Mouse (Mus musculus) stomach, postnatal 0 days (tissue): ENCODE measurements around the gene Tomt. TPM values are rescaled to one million over a fixed set of nuclear protein-coding genes. Genes with fewer than 3 reads are reported as not detected.
A peak's percentile ranks its signal among the peaks of the same experiment; 100 is the strongest.

Experiments used
- ATAC-seq: fragments of 200-750 bp; cut with Nextera tagmentation; 2 replicates; pipeline ENCODE4 v1.8.0; 2017; ENCODE audit not compliant: low FRiP score, low TSS enrichment
- DNase-seq: peaks from one replicate; pipeline ENCODE4 v3.0.0-alpha.2; 2016; ENCODE audit warnings: low spot score
- H3K27ac ChIP-seq: fragments of 300-500 bp; sonication (generic); replicated peaks from 2 replicates; pipeline ENCODE4 v1.5.1; 2014; ENCODE audit warnings: mild to moderate bottlenecking, control low read depth
- H3K27me3 ChIP-seq: fragments of 300-500 bp; sonication (generic); 2 replicates; pipeline ENCODE4 v1.6.1; 2014; ENCODE audit warnings: low read length; ENCODE audit not compliant: control insufficient read depth, insufficient read depth
- H3K36me3 ChIP-seq: fragments of 300-500 bp; sonication (generic); 2 replicates; pipeline ENCODE4 v1.6.1; 2014; ENCODE audit warnings: low read length, mixed read lengths; ENCODE audit not compliant: control insufficient read depth, insufficient read depth
- H3K4me1 ChIP-seq: fragments of 300-500 bp; sonication (generic); replicated peaks from 2 replicates; pipeline ENCODE4 v1.6.1; 2014; ENCODE audit warnings: antibody characterized with exemption; ENCODE audit not compliant: control insufficient read depth, insufficient read depth
- H3K4me2 ChIP-seq: fragments of 300-500 bp; sonication (generic); replicated peaks from 2 replicates; pipeline ENCODE4 v1.6.1; 2014; ENCODE audit warnings: low read depth, mild to moderate bottlenecking, control low read depth, moderate library complexity
- H3K4me3 ChIP-seq: fragments of 300-500 bp; sonication (generic); 2 replicates; pipeline ENCODE4 v1.5.1; 2014; ENCODE audit warnings: low read depth, low read length, control low read depth
- H3K9ac ChIP-seq: fragments of 300-500 bp; sonication (generic); 2 replicates; pipeline ENCODE4 v1.6.1; 2014; ENCODE audit warnings: mild to moderate bottlenecking, low read length, control low read depth, mixed read lengths
- H3K9me3 ChIP-seq: fragments of 300-500 bp; sonication (generic); 2 replicates; pipeline ENCODE4 v1.6.1; 2016; ENCODE audit warnings: low read length; ENCODE audit not compliant: control insufficient read depth
- CTCF ChIP-seq: IDR thresholded peaks from 2 replicates; pipeline ENCODE4 v1.5.1; 2016; ENCODE audit warnings: antibody characterized with exemption, low read depth, mild to moderate bottlenecking, moderate library complexity
- EP300 ChIP-seq: optimal IDR thresholded peaks from 2 replicates; pipeline ENCODE3; 2016; ENCODE audit warnings: antibody characterized with exemption
- WGBS: fragments of 180-500 bp; shearing (Covaris S2); extraction: QIAGEN DNeasy Blood & Tissue Kit; methylation state at CpG from one replicate; pipeline ENCODE4 v1.1.7; 2014; 5-methylcytosine and 5-hydroxymethylcytosine counted together
- polyA plus RNA-seq: library from polyadenylated mRNA; unstranded; fragments of >200 nt; fragmentation: Nextera tagmentation; extraction: Ambion mirVana; gene quantifications from 2 replicates; pipeline ENCODE4 v1.2.1, GENCODE M21; 2015

Tomt gene
- polyA plus RNA-seq, 1 experiment from 2014 or later = not detected

DNA sequence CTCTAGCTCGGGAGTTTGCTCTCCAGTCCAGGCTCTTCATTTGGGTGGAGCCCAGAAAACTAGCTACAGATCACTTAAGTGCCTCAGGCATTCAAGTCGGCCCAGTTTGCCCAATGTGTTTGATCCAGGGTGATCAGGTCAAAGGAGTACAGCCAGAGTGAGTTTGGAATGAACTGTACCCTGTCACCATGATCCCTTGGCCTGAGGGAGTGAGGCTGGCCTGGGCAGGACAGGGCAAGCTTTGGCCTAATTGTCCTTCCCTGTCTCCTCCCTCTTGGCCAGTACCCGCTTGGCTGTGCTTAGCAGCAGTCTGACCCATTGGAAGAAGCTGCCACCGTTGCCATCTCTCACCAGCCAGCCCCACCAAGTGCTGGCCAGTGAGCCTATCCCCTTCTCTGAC lies 4.0 kb upstream of the Tomt start:
- Histone ChIP-seq H3K4me2 (no peak overlapping the region), H3K9me3 (no peaks in the 10 kb centered on the region), H3K9ac (no peak overlapping the region), H3K27ac (no peak overlapping the region), H3K4me1 (peaks cover 5% of the 10 kb centered on the region), H3K4me3 (no peak overlapping the region), H3K36me3 (peaks cover 11% of the 10 kb centered on the region), H3K27me3 (no peaks in the 10 kb centered on the region)
- ATAC-seq = no peak
- TF ChIP-seq EP300 = no peak
- no peak for DNase-seq
- 76% methylated on average over 4 of the region's 4 CpGs for WGBS

DNA sequence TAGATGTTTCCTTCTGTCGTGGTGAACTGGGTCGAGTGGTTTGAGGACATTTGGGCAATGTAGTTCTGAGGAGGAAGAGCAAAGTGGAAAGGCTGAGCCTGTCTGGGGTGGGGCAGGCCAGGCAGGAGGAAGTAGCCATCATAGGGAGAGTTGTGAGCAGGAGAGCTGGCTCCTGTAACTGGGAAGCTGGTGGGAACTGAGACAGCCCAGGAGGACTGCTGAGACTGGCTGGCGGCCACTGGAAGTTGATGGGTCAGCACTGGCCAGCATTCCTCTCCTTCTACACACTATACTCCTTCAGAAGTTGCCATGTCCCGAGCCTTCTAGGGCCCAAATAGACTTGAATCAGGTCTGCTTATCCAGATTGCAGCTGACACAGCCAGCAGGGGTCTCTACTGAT lies 2.2 kb upstream of the Tomt start:
- H3K9ac ChIP-seq = no peak overlapping the region
- no peaks in the 10 kb centered on the region for H3K9me3 ChIP-seq
- ATAC-seq (no peak), DNase-seq (no peak)
- H3K4me3 ChIP-seq = no peak overlapping the region
- H3K4me2 ChIP-seq = 0 out of 2 replicates have a peak overlapping the region, but pooled peaks have one; percentile 1
- H3K27me3 ChIP-seq = no peaks in the 10 kb centered on the region
- H3K4me1 ChIP-seq = peaks cover 5% of the 10 kb centered on the region
- WGBS = 71% methylated on average over 4 of the region's 4 CpGs
- peak overlapping the region; percentile 63 for H3K27ac ChIP-seq
- TF ChIP-seq EP300 (no peak), CTCF (peak; percentile 22; the same call in 1 of the 2 replicates)
- H3K36me3 ChIP-seq = peaks cover 11% of the 10 kb centered on the region

- 54% methylated on average over 8 of the region's 8 CpGs for WGBS
- peaks cover 6% of the 10 kb centered on the region for H3K36me3 ChIP-seq
- H3K27ac ChIP-seq = peak overlapping the region; percentile 31; the same call in 1 of the 2 replicates
- DNase-seq = no peak
- H3K4me1 ChIP-seq = peaks cover 5% of the 10 kb centered on the region
- no peak for ATAC-seq
- peak overlapping the region; percentile 64 for H3K4me2 ChIP-seq
- no peaks in the 10 kb centered on the region for H3K9me3 ChIP-seq
- peak overlapping the region; percentile 95 for H3K9ac ChIP-seq
- no peaks in the 10 kb centered on the region for H3K27me3 ChIP-seq
- TF ChIP-seq EP300 = no peak
- no peak for TF ChIP-seq CTCF
- peak overlapping the region; percentile 82 for H3K4me3 ChIP-seq
Measured at GRCm38 (mm10) chr7:101906696-101907095, 537 bp upstream of the Tomt start.

GRCm38 (mm10) chr7:101905561-101906286 lies 435 bp downstream of the Tomt start, which contains the start of gene Lamtor1:
Gene Lamtor1 (plus strand): TSS chr7:101905904.
- Histone ChIP-seq H3K27ac (peak within 1 kb of the TSS; percentile 96), H3K4me3 (peak within 1 kb of the TSS; percentile 82), H3K9ac (peak within 1 kb of the TSS; percentile 95), H3K9me3 (no peaks in the 10 kb centered on the region), H3K36me3 (peaks cover 3% of the 10 kb centered on the region), H3K4me1 (peaks cover 5% of the 10 kb centered on the region), H3K4me2 (peak within 1 kb of the TSS; percentile 65), H3K27me3 (no peaks in the 10 kb centered on the region)
- peak; percentile 97 for ATAC-seq
- TF ChIP-seq EP300 (peak; percentile 3), CTCF (0 out of 2 replicates have a peak, but pooled peaks have one; percentile 7)
- peak; percentile 100 for DNase-seq
- WGBS = under 1% methylated on average over 59 of the region's 61 CpGs

GRCm38 (mm10) chr7:101902846-101903245 lies 3.3 kb downstream of the Tomt start:
- Histone ChIP-seq H3K36me3 (no peaks in the 10 kb centered on the region), H3K9me3 (no peaks in the 10 kb centered on the region), H3K4me2 (no peak overlapping the region), H3K4me1 (peaks cover 5% of the 10 kb centered on the region), H3K9ac (no peak overlapping the region), H3K27ac (no peak overlapping the region), H3K27me3 (no peaks in the 10 kb centered on the region), H3K4me3 (no peak overlapping the region)
- TF ChIP-seq CTCF (peak; percentile 39; the same call in 1 of the 2 replicates), EP300 (no peak)
- no peak for ATAC-seq
- DNase-seq = no peak

DNA sequence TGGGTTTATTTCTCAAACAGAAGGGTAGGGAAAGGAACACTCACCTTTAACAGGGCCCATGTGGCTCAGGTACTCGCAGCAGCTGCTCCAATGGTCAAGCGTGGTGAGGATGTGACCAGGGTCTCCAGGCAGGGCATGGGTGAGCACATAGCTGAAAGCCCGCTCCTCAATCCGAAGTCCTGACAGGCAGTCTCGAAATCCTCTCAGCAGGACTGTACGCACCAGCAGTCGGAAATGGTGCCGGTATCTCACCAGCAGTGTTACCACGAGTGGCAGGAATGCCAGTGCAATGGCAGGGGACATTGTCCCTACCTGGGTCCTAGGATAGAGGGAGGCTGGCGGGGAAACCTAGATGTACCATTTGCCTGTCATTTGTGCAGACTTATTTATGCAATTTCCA lies 4.2 kb downstream of the Tomt start:
- 96% methylated on average over 10 of the region's 10 CpGs for WGBS
- DNase-seq = no peak
- Histone ChIP-seq H3K36me3 (no peaks in the 10 kb centered on the region), H3K27ac (no peak overlapping the region), H3K4me2 (no peak overlapping the region), H3K4me1 (peaks cover 5% of the 10 kb centered on the region), H3K27me3 (no peaks in the 10 kb centered on the region), H3K9ac (no peak overlapping the region), H3K9me3 (no peaks in the 10 kb centered on the region), H3K4me3 (no peak overlapping the region)
- TF ChIP-seq CTCF (no peak), EP300 (no peak)
- ATAC-seq = no peak
